Mouse (Mus musculus) limb, embryonic 13.5 days (tissue): Measurements from ENCODE around the gene Osbpl9. TPM values are rescaled to one million over a fixed set of nuclear protein-coding genes. Genes with fewer than 3 reads are reported as not detected.

Source experiments
- ATAC-seq: fragments of 200-750 bp; cut with Nextera tagmentation; 2 replicates; pipeline ENCODE4 v1.8.0; 2017; ENCODE audit warnings: low read depth, moderate number of reproducible peaks, moderate TSS enrichment; ENCODE audit not compliant: low FRiP score
- H3K27ac ChIP-seq: fragments of 300-500 bp; sonication (generic); 2 replicates; pipeline ENCODE4 v1.5.1; 2015; ENCODE audit warnings: inconsistent platforms, mild to moderate bottlenecking, moderate library complexity
- H3K27me3 ChIP-seq: fragments of 300-500 bp; sonication (generic); 2 replicates; pipeline ENCODE4 v1.6.1; 2015; ENCODE audit warnings: mild to moderate bottlenecking, inconsistent platforms
- H3K36me3 ChIP-seq: fragments of 300-500 bp; sonication (generic); 2 replicates; pipeline ENCODE4 v1.6.1; 2015; ENCODE audit warnings: inconsistent platforms, mild to moderate bottlenecking, moderate library complexity
- H3K4me1 ChIP-seq: fragments of 300-500 bp; sonication (generic); 2 replicates; pipeline ENCODE4 v1.6.1; 2015; ENCODE audit warnings: inconsistent platforms
- H3K4me2 ChIP-seq: fragments of 300-500 bp; sonication (generic); replicated peaks from 2 replicates; pipeline ENCODE4 v1.6.1; 2015; ENCODE audit warnings: inconsistent platforms, mild to moderate bottlenecking, moderate library complexity
- H3K4me3 ChIP-seq: fragments of 300-500 bp; sonication (generic); 2 replicates; pipeline ENCODE4 v1.5.1; 2015; ENCODE audit warnings: moderate library complexity, mild to moderate bottlenecking, inconsistent platforms
- H3K9ac ChIP-seq: fragments of 300-500 bp; sonication (generic); 2 replicates; pipeline ENCODE4 v1.6.1; 2015; ENCODE audit warnings: mild to moderate bottlenecking, inconsistent platforms
- H3K9me3 ChIP-seq: fragments of 300-500 bp; sonication (generic); 2 replicates; pipeline ENCODE4 v1.6.1; 2016; ENCODE audit warnings: inconsistent platforms
- WGBS: fragments of 180-500 bp; shearing (Covaris S2); methylation state at CpG from one replicate; pipeline ENCODE4 v1.1.7; 2015; 5-methylcytosine and 5-hydroxymethylcytosine counted together
- polyA plus RNA-seq: library from polyadenylated mRNA; unstranded; fragments of >200 nt; fragmentation: Nextera tagmentation; extraction: Ambion mirVana; gene quantifications from 2 replicates; pipeline ENCODE4 v1.2.1, GENCODE M21; 2015

The Osbpl9 gene
- polyA plus RNA-seq, 1 experiment from 2014 or later = 69.0 TPM

GRCm38 (mm10) chr4:109125746-109126425, 76.2 kb downstream of the Osbpl9 start:
- no peak overlapping the region for H3K4me2 ChIP-seq
- ATAC-seq = no peak
- no peak overlapping the region for H3K9ac ChIP-seq
- 0 out of 2 replicates have a peak, but pooled peaks cover under 1% of the 10 kb centered on the region for H3K36me3 ChIP-seq
- H3K4me1 ChIP-seq = peaks cover 19% of the 10 kb centered on the region
- no peaks in the 10 kb centered on the region for H3K9me3 ChIP-seq
- H3K4me3 ChIP-seq = no peak overlapping the region
- no peaks in the 10 kb centered on the region for H3K27me3 ChIP-seq
- no peak overlapping the region for H3K27ac ChIP-seq
- WGBS = 89% methylated on average over 2 of the region's 2 CpGs

GRCm38 (mm10) chr4:109122830-109123555, 79.1 kb downstream of the Osbpl9 start:
- ATAC-seq = no peak
- H3K9ac ChIP-seq = no peak overlapping the region
- WGBS = 70% methylated on average over 4 of the region's 4 CpGs
- H3K4me1 ChIP-seq = peaks cover 22% of the 10 kb centered on the region
- H3K36me3 ChIP-seq = no peaks in the 10 kb centered on the region
- H3K27ac ChIP-seq = no peak overlapping the region
- H3K27me3 ChIP-seq = no peaks in the 10 kb centered on the region
- H3K4me2 ChIP-seq = no peak overlapping the region
- H3K9me3 ChIP-seq = no peaks in the 10 kb centered on the region
- no peak overlapping the region for H3K4me3 ChIP-seq

DNA sequence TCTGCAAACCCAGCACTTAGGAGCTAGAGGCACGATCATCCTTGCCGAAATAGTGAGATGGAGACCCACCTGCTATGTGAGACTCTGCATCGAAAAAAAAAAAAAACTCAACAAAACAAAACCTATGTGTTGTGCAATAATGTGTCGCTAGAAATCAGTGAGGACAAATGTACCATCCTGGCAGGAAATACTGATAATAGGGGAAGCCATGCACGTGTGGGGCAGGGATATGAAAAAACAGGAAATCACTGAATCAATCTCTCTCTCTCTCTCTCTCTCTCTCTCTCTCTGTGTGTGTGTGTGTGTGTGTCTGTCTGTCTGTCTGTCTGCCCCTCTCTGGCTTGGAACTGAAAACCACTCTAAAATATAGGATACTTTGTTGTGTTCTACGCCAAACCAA, 81.3 kb downstream of the Osbpl9 start:
- ATAC-seq = no peak
- no peak overlapping the region for H3K9ac ChIP-seq
- H3K27ac ChIP-seq = no peak overlapping the region
- peaks cover 25% of the 10 kb centered on the region for H3K4me1 ChIP-seq
- 86% methylated on average over 6 of the region's 6 CpGs for WGBS
- H3K36me3 ChIP-seq = no peaks in the 10 kb centered on the region
- no peaks in the 10 kb centered on the region for H3K9me3 ChIP-seq
- no peaks in the 10 kb centered on the region for H3K27me3 ChIP-seq
- no peak overlapping the region for H3K4me2 ChIP-seq
- no peak overlapping the region for H3K4me3 ChIP-seq

DNA sequence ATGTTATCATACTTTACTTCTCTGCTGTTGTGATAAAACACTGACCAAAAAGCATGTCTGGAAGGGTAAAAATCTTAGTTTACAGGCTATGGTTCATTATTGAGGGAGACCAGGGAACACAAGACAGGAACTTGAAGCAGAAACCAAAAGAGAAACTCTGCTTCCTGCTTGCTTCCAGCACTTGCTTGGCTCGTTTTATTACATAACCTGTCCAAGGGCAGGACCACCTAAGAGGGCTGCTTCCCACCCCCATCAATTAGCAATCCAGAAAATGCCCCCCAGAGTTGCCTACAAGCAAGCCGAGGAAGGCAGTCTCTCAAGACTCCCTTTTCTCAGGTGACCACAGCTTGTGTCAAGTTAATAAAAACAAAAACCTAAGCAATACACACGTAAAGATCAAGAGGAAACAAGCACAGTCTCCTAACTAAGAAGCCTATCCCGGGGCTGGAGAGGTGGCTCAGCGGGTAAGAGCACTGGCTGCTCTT, 82.4 kb downstream of the Osbpl9 start:
- H3K4me3 ChIP-seq = no peak overlapping the region
- no peaks in the 10 kb centered on the region for H3K27me3 ChIP-seq
- no peak overlapping the region for H3K4me2 ChIP-seq
- no peak overlapping the region for H3K9ac ChIP-seq
- no peaks in the 10 kb centered on the region for H3K9me3 ChIP-seq
- ATAC-seq = no peak
- WGBS = 77% methylated on average over 5 of the region's 5 CpGs
- no peak overlapping the region for H3K27ac ChIP-seq
- H3K4me1 ChIP-seq = peaks cover 33% of the 10 kb centered on the region
- no peaks in the 10 kb centered on the region for H3K36me3 ChIP-seq

GRCm38 (mm10) chr4:109118327-109118659, 83.8 kb downstream of the Osbpl9 start:
- peak overlapping the region; percentile 72 for H3K4me2 ChIP-seq
- WGBS = 5% methylated on average over 6 of the region's 6 CpGs
- H3K27ac ChIP-seq = peak overlapping the region; percentile 79; the same call in 1 of the 2 replicates
- no peaks in the 10 kb centered on the region for H3K27me3 ChIP-seq
- peak overlapping the region; percentile 66 for H3K9ac ChIP-seq
- H3K4me3 ChIP-seq = peak overlapping the region; percentile 52
- no peaks in the 10 kb centered on the region for H3K9me3 ChIP-seq
- H3K4me1 ChIP-seq = peaks cover 33% of the 10 kb centered on the region
- ATAC-seq = peak; percentile 18; the same call in 1 of the 2 replicates
- no peaks in the 10 kb centered on the region for H3K36me3 ChIP-seq

DNA sequence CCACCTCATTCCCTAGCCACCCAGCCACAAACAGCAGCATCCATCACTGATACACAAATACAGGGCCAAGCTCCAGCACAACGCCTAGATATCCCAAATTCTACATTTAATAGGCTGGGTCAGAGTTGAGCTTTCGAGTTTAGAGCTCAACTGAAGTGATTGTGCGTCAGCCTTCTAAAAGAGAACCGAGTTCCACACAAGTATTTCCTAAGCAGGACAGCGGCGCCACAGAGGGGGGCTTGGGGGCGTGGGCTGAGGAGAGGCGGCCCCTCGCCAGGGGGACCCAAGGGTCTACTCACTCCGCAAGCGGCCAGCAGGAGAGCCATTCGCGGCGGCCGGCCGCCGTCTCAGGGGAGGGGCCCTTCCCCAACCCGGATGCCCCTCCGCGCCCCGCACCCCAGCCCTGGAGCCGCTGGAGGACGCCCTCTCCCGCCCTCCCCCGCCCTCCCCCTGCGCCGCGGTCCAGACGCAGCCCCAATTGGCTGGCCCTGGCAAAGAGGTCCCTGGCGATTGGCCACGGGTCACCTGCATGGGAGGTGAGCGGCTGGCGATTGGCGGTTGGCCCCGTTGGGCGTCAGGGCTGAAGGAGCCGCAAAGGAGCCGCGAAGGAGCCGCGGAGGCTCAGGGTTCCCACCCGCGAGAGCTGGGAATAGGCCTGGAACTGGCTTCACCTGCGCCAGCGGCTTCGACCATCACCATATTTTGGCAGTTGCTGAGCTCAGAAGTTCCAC, 84.3 kb downstream of the Osbpl9 start:
- peak overlapping the region; percentile 72 for H3K4me2 ChIP-seq
- WGBS = under 1% methylated on average over 39 of the region's 46 CpGs
- no peaks in the 10 kb centered on the region for H3K9me3 ChIP-seq
- peaks cover 27% of the 10 kb centered on the region for H3K4me1 ChIP-seq
- peak overlapping the region; percentile 66 for H3K9ac ChIP-seq
- peak overlapping the region; percentile 79 for H3K27ac ChIP-seq
- H3K4me3 ChIP-seq = peak overlapping the region; percentile 52
- H3K36me3 ChIP-seq = no peaks in the 10 kb centered on the region
- no peaks in the 10 kb centered on the region for H3K27me3 ChIP-seq
- ATAC-seq = peak; percentile 99

DNA sequence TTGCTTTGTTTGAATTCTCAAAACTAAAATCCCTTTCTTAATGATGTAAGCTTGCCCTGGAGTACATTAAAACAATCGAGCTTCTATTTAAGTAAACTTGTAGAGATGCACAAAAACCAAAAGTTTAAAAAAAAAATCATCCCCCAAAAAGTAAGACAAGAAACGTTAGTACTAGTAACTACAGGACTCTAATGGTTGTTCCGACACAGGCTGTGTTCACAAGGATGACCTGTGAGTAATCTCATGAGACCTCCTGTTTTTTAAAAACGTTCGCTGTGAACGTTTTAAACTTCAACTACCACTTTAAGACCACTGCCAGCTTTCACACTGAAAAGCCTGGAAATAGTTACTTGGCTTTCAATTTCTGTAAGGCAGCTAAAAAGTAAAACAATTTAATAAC, 85.1 kb downstream of the Osbpl9 start:
- no peak for ATAC-seq
- 21% methylated on average over 6 of the region's 6 CpGs for WGBS
- H3K4me1 ChIP-seq = peaks cover 25% of the 10 kb centered on the region
- H3K27ac ChIP-seq = no peak overlapping the region
- peak overlapping the region; percentile 52 for H3K4me3 ChIP-seq
- no peaks in the 10 kb centered on the region for H3K9me3 ChIP-seq
- no peaks in the 10 kb centered on the region for H3K36me3 ChIP-seq
- H3K9ac ChIP-seq = peak overlapping the region; percentile 50; the same call in 1 of the 2 replicates
- peak overlapping the region; percentile 72 for H3K4me2 ChIP-seq
- no peaks in the 10 kb centered on the region for H3K27me3 ChIP-seq

DNA sequence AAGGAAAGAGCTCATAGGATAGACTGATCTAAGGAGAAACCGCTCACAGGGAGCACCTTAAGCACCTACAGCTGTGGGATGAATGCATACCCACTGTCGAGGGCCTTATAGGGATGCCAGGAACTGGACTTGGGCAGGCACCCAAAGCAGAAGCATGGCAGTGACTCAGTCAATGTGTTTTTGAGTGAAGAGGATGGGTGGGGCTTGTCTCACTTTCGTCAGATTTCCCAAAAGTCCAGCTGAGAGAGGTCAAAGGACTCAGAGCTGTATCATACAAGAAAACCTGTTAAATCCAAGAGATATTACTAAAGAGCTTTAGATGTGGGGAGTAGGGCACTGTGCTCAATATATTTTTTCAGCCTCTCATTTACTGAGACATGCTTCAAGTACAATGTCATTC, 85.6 kb downstream of the Osbpl9 start:
- H3K27me3 ChIP-seq = no peaks in the 10 kb centered on the region
- no peak overlapping the region for H3K27ac ChIP-seq
- no peak overlapping the region; the same call in 1 of the 2 replicates for H3K9ac ChIP-seq
- WGBS = 71% methylated on average over 3 of the region's 3 CpGs
- no peak for ATAC-seq
- no peak overlapping the region; the same call in 1 of the 2 replicates for H3K4me3 ChIP-seq
- no peaks in the 10 kb centered on the region for H3K36me3 ChIP-seq
- peak overlapping the region; percentile 72 for H3K4me2 ChIP-seq
- no peaks in the 10 kb centered on the region for H3K9me3 ChIP-seq
- peaks cover 25% of the 10 kb centered on the region for H3K4me1 ChIP-seq

DNA sequence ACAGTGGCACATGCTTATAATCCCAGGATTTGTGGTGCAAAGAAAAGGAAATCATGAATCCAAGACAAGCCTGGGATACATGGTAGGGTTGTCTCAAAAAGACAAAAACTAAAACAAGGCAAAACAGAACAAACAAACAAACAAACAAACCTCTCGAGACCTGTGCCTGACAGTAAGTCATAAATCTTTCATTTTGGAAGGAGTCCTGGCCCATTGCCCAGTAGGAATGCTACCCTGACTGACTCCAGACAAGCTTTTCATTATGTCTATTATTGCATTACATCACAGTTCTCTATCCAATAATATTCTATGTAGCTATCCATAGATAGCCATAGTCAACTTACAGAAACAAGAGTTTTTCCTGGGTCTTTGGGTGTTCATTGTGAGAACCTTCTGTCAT, 86.3 kb downstream of the Osbpl9 start:
- no peak for ATAC-seq
- H3K36me3 ChIP-seq = no peaks in the 10 kb centered on the region
- H3K9ac ChIP-seq = no peak overlapping the region
- H3K4me1 ChIP-seq = peaks cover 23% of the 10 kb centered on the region
- H3K27me3 ChIP-seq = no peaks in the 10 kb centered on the region
- H3K4me3 ChIP-seq = no peak overlapping the region
- no peak overlapping the region for H3K27ac ChIP-seq
- H3K9me3 ChIP-seq = no peaks in the 10 kb centered on the region
- no peak overlapping the region for H3K4me2 ChIP-seq
- 41% methylated on average over 1 of the region's 1 CpGs for WGBS

DNA sequence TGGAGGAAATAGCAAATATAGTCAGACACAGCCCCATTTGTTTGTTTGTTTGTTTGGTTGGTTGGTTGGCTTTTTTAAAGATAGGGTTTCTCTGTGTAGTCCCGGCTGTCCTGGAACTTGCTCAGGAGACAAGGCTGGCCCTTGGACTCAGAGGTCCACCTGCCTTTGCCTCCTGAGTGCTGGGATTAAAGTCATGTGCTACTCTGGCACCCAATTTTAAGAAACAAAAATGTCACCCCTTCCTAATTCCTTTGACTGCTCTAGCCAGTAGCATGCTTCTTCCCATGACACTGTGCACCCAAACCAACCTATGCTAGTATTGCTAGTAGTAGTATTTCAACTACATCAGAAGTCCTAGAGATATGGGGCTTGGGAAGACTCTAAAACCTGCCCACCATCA, 87.8 kb downstream of the Osbpl9 start:
- Histone ChIP-seq H3K4me2 (no peak overlapping the region), H3K27ac (no peak overlapping the region), H3K9me3 (no peaks in the 10 kb centered on the region), H3K4me3 (no peak overlapping the region), H3K36me3 (no peaks in the 10 kb centered on the region), H3K27me3 (no peaks in the 10 kb centered on the region), H3K4me1 (peaks cover 23% of the 10 kb centered on the region), H3K9ac (no peak overlapping the region)
- 90% methylated on average over 1 of the region's 1 CpGs for WGBS
- no peak for ATAC-seq

DNA sequence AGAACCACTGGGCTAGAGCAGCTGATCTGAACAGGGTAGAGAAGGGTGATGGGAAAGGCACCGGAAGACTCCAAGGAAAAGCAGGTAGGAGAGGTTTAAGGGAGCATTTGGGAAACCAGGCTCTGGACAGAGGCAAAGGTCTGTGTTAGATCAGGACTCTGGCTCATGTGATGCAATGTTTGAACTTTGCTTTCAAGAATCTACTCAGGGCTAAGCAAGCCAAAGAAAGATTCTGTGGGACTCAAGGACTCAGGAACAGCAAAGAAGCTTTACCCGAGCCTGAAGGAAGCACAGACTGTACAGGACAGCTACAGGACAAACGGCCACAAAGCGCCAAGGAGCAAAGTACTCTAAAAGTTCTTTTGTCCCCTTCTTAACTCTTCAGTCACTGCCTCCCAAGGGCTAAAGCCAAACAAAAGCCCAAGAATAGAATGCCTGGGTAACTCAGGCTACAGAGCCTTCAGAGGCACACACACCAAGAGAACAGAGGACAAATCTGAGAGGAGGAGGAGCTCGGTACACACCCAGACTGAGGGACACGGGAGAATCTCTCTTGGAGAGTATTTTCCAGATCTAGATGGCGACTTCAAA, 89.1 kb downstream of the Osbpl9 start:
- Histone ChIP-seq H3K4me3 (no peak overlapping the region), H3K27ac (no peak overlapping the region), H3K4me1 (peaks cover 19% of the 10 kb centered on the region), H3K36me3 (no peaks in the 10 kb centered on the region), H3K27me3 (no peaks in the 10 kb centered on the region), H3K4me2 (no peak overlapping the region), H3K9ac (no peak overlapping the region), H3K9me3 (no peaks in the 10 kb centered on the region)
- 74% methylated on average over 7 of the region's 7 CpGs for WGBS
- no peak for ATAC-seq

DNA sequence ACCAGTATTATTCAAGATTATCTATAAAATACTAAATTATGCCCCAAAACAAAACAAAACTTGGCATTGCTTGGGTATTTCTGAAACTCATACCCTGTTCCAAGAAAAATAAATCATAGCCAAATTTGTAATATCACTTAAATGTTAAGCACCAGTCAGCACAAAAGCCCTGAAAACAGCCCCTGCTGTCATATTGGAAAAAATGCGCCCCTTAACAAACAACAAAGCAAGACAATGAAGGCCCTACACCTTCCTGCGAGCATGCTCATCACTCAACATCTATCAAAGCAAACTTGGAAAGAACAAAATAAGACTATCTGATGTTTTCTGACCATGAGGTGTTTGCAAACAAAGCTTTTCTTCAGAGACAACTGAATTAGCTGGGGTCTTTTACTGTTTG, 91.1 kb downstream of the Osbpl9 start:
- H3K4me2 ChIP-seq = no peak overlapping the region
- H3K27me3 ChIP-seq = no peaks in the 10 kb centered on the region
- no peak overlapping the region for H3K9ac ChIP-seq
- H3K4me3 ChIP-seq = no peak overlapping the region
- peaks cover 11% of the 10 kb centered on the region for H3K4me1 ChIP-seq
- H3K36me3 ChIP-seq = no peaks in the 10 kb centered on the region
- WGBS = 93% methylated on average over 2 of the region's 2 CpGs
- ATAC-seq = no peak
- H3K27ac ChIP-seq = no peak overlapping the region
- no peaks in the 10 kb centered on the region for H3K9me3 ChIP-seq
